Mouse (Mus musculus): ENCODE results near the gene Hcn2.

DNA sequence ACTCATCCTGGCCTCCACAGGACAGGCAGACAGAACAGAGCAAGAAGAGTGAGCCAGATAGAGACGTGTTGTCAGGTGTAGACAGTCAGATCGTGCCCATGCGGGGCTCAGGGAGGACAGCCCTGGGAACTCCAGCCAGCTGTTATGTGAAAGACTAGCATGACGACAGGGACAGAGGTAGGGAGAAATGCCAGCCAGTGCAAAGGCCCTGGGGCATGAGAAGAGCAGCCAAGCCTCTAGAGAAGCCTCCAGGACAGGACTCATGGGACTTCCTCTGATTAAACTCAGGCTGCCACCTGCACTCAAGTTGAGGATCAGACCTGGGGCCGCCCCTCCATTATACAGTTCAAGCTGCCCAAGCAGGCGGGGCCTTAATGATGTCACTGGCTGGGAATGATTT lies 32.1 kb downstream of the Hcn2 start:
- TF ChIP-seq POLR2A (IDR thresholded peaks at IDR 0.05; ENCODE audit: borderline replicate concordance, insufficient read depth, low read length): no peak
- no peak for TF ChIP-seq CTCF (IDR thresholded peaks at IDR 0.05; ENCODE audit: borderline replicate concordance, insufficient read depth, low read depth, low read length)
